Mouse (Mus musculus) liver, embryonic 13.5 days (tissue): ENCODE measurements around the gene Armcx2. TPM values are rescaled to one million over a fixed set of nuclear protein-coding genes. Genes with fewer than 3 reads are reported as not detected.

Experiments used
- microRNA-seq: library from miRNA; unstranded; fragments of <30 nt; microRNA quantifications from one replicate; pipeline ENCODE4, GENCODE M21; 2016
- polyA plus RNA-seq: library from polyadenylated mRNA; unstranded; fragments of >200 nt; fragmentation: Nextera tagmentation; extraction: Ambion mirVana; gene quantifications from 2 replicates; pipeline ENCODE4 v1.2.1, GENCODE M21; 2015

Armcx2 gene
- polyA plus RNA-seq, 1 experiment from 2014 or later, result 12.0 TPM

Small RNA genes lying within 50 kb of the gene (microRNA-seq; reads per million reads assigned to microRNA genes)
- not detected for gene Mir7093

Other genes with a start within 250 kb of the Armcx2 start
- gene Btk, start 225.7 kb downstream of the Armcx2 start, polyA plus RNA-seq, result 24.9 and 31.3 TPM in 2 replicates
- gene Rpl36a, start 223.6 kb downstream of the Armcx2 start, polyA plus RNA-seq, result 398 and 420 TPM in 2 replicates
- gene Gla, start 208.1 kb downstream of the Armcx2 start, polyA plus RNA-seq, result 4.5 TPM in 2 replicates
- gene Hnrnph2, start 208.0 kb downstream of the Armcx2 start, polyA plus RNA-seq, result 87.1 and 108 TPM in 2 replicates
- 0.35 and 0.51 TPM in 2 replicates for gene Armcx4, start 122.7 kb downstream of the Armcx2 start, polyA plus RNA-seq
- gene Armcx1, start 91.3 kb downstream of the Armcx2 start, polyA plus RNA-seq, result 7.5 and 8.9 TPM in 2 replicates
- gene Armcx6, start 57.8 kb downstream of the Armcx2 start, polyA plus RNA-seq, result 6.5 and 7.5 TPM in 2 replicates
- 17.1 and 22.9 TPM in 2 replicates for gene Armcx3, start 52.6 kb downstream of the Armcx2 start, polyA plus RNA-seq
- 0.33 and 0.36 TPM in 2 replicates for gene Nxf2, start 155.5 kb upstream of the Armcx2 start, polyA plus RNA-seq
- 1.2 and 1.7 TPM in 2 replicates for gene Zmat1, start 200.0 kb upstream of the Armcx2 start, polyA plus RNA-seq